Mouse (Mus musculus) megakaryocyte, embryonic 14.5 days (primary cell): ENCODE measurements around the gene Apobec3.

Source experiments
- FLI1 ChIP-seq: IDR thresholded peaks from 2 replicates; pipeline ENCODE4 v1.6.1; 2012; ENCODE audit warnings: low read length, inconsistent platforms, mixed read lengths
- GATA1 ChIP-seq: IDR thresholded peaks from 3 replicates; pipeline ENCODE4 v1.6.1; 2012; ENCODE audit warnings: mixed read lengths, low read length, inconsistent platforms, borderline replicate concordance

GRCm38 (mm10) chr15:79929734-79930133 lies 38.3 kb downstream of the Apobec3 start:
- TF ChIP-seq GATA1 = no peak
- TF ChIP-seq FLI1 = no peak
